Mouse (Mus musculus) intestine, postnatal 0 days (tissue): Measurements from ENCODE around the gene Phc2. TPM values are rescaled to one million over a fixed set of nuclear protein-coding genes. Genes with fewer than 3 reads are reported as not detected.

Source experiments
- ATAC-seq: fragments of 200-750 bp; cut with Nextera tagmentation; 2 replicates; pipeline ENCODE4 v1.8.0; 2017; ENCODE audit warnings: mild to moderate bottlenecking, moderate TSS enrichment, moderate library complexity
- H3K27ac ChIP-seq: fragments of 300-500 bp; sonication (generic); 2 replicates; pipeline ENCODE4 v1.5.1; 2014; ENCODE audit warnings: mild to moderate bottlenecking, low read depth, low read length, moderate library complexity
- H3K27me3 ChIP-seq: fragments of 300-500 bp; sonication (generic); replicated peaks from 2 replicates; pipeline ENCODE4 v1.6.1; 2014; ENCODE audit warnings: low read length, mixed read lengths; ENCODE audit not compliant: control insufficient read depth, insufficient read depth
- H3K36me3 ChIP-seq: fragments of 300-500 bp; sonication (generic); 2 replicates; pipeline ENCODE4 v1.6.1; 2014; ENCODE audit warnings: mild to moderate bottlenecking, moderate library complexity; ENCODE audit not compliant: control insufficient read depth, insufficient read depth
- H3K4me1 ChIP-seq: fragments of 300-500 bp; sonication (generic); replicated peaks from 2 replicates; pipeline ENCODE4 v1.6.1; 2014; ENCODE audit warnings: antibody characterized with exemption, low read length, mixed read lengths; ENCODE audit not compliant: control insufficient read depth, insufficient read depth
- H3K4me2 ChIP-seq: fragments of 300-500 bp; sonication (generic); replicated peaks from 2 replicates; pipeline ENCODE4 v1.6.1; 2014; ENCODE audit warnings: low read depth, mild to moderate bottlenecking, moderate library complexity
- H3K4me3 ChIP-seq: fragments of 300-500 bp; sonication (generic); 2 replicates; pipeline ENCODE4 v1.5.1; 2014; ENCODE audit warnings: low read depth, low read length
- H3K9ac ChIP-seq: fragments of 300-500 bp; sonication (generic); 2 replicates; pipeline ENCODE4 v1.6.1; 2014; ENCODE audit warnings: mild to moderate bottlenecking, low read depth, low read length
- H3K9me3 ChIP-seq: fragments of 300-500 bp; sonication (generic); 2 replicates; pipeline ENCODE4 v1.6.1; 2016; ENCODE audit warnings: mixed run types; ENCODE audit not compliant: control insufficient read depth
- CTCF ChIP-seq: sonication (generic); IDR thresholded peaks from 2 replicates; pipeline ENCODE4 v1.5.1; 2016; ENCODE audit warnings: low read depth, mild to moderate bottlenecking, control low read depth, antibody characterized with exemption, moderate library complexity
- WGBS: fragments of 180-500 bp; shearing (Covaris S2); extraction: QIAGEN DNeasy Blood & Tissue Kit; methylation state at CpG from one replicate; pipeline ENCODE4 v1.1.7; 2014; 5-methylcytosine and 5-hydroxymethylcytosine counted together
- polyA plus RNA-seq: library from polyadenylated mRNA; unstranded; fragments of >200 nt; fragmentation: Nextera tagmentation; extraction: Ambion mirVana; gene quantifications from 2 replicates; pipeline ENCODE4 v1.2.1, GENCODE M21; 2015

Gene Phc2
- polyA plus RNA-seq, 1 experiment from 2014 or later, result 25.4 TPM

DNA sequence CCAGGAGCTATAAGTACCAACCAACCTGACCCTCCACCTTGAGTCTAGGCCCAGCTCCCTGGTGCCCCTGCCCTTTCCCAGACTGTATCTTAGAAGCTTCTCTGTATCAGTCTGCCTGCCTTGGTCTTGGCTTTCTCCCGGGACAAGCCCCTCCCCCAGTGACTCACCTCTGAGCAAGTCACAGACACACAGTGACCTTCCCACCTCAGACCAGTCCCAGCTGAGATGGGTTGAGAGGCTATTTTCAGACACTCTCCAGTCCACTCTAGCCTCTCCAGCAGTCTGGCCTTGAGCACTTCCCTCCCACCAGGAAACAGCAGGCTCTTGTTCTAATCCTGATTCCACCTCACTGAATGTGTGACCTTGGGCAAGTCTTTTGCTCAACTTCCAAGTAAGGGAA is 139.2 kb downstream of the Phc2 start:
- no peak overlapping the region for H3K4me3 ChIP-seq

DNA sequence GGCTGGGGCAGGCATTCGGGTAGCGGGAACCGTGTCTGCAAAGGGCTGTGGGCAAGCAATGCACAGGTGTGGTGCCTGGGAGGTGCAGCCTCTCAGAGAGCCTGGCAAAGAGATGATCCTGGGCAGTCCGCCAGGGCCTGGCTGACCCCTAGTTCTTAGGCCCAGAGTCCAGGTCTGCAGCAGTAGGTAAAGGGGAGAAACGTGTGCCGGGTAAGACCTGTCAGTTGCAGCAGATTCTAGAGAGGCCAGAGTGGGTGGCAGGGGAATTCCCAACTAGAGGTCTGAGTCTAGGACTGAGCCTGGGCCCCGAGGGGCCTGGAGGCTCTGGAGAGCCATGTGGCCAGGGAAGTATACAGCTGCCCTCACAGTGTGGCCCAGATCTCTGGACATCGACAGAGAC is 139.7 kb downstream of the Phc2 start:
- Histone ChIP-seq H3K27ac (no peak overlapping the region), H3K9ac (no peak overlapping the region), H3K4me1 (0 out of 2 replicates have a peak, but pooled peaks cover 2% of the 10 kb centered on the region), H3K4me2 (no peak overlapping the region), H3K9me3 (no peaks in the 10 kb centered on the region), H3K36me3 (peaks cover 7% of the 10 kb centered on the region; the same call in 1 of the 2 replicates), H3K27me3 (no peaks in the 10 kb centered on the region), H3K4me3 (no peak overlapping the region)
- no peak for ATAC-seq
- TF ChIP-seq CTCF, result no peak
- 81% methylated on average over 8 of the region's 8 CpGs for WGBS

More for the DNA sequence above, 139.2 kb downstream of the Phc2 start:
- Histone ChIP-seq H3K9me3 (no peaks in the 10 kb centered on the region), H3K4me1 (0 out of 2 replicates have a peak, but pooled peaks cover 2% of the 10 kb centered on the region), H3K4me2 (no peak overlapping the region), H3K27ac (no peak overlapping the region), H3K36me3 (peaks cover 7% of the 10 kb centered on the region; the same call in 1 of the 2 replicates), H3K9ac (no peak overlapping the region), H3K27me3 (no peaks in the 10 kb centered on the region)
- no peak for ATAC-seq
- WGBS, result 19% methylated on average over 1 of the region's 1 CpGs
- TF ChIP-seq CTCF, result no peak

DNA sequence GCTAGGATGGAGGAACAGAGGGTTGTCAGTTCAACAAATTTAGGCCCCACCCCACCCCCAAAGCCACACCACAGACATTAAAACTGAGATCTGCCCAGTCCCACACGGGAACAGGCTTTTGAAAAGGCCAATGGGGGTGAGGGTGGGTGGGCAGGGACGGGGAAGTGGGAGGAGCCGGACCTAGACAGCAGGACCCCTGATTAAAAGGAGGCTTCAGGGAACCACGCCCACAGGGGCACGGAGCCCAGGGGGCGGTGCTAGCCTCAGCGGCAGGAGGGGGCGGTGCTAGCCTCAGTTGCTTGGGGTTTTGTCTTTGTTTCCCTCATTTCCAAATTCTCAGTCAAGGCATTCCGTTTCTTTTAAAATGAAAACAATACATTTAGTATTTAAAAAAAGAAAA is 141.1 kb downstream of the Phc2 start:
- no peaks in the 10 kb centered on the region for H3K27me3 ChIP-seq
- peaks cover 7% of the 10 kb centered on the region; the same call in 1 of the 2 replicates for H3K36me3 ChIP-seq
- 28% methylated on average over 9 of the region's 9 CpGs for WGBS
- no peak overlapping the region for H3K9ac ChIP-seq
- H3K4me2 ChIP-seq, result no peak overlapping the region
- H3K4me1 ChIP-seq, result 0 out of 2 replicates have a peak, but pooled peaks cover 2% of the 10 kb centered on the region
- H3K9me3 ChIP-seq, result no peaks in the 10 kb centered on the region
- TF ChIP-seq CTCF, result no peak
- ATAC-seq, result no peak
- no peak overlapping the region for H3K4me3 ChIP-seq
- H3K27ac ChIP-seq, result no peak overlapping the region

DNA sequence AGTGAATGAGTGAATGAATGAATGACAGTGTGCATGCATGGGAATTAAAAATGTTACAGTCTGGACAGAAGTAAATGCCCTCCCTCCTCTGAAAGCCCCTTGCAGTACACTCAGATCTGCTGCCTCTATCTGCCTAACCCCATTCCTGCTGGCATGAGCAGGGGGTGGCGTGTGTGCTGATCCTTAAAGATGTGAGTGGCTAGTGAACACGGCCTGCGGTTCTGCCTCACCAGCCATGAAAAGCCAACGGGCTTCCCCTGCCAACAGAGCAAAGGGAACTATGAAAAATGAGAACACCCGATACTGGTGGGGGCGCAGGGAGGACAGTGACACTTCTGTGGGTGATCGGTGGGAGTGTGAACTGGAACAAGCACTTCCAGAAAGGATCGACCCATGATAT is 142.3 kb downstream of the Phc2 start:
- no peak for TF ChIP-seq CTCF
- 84% methylated on average over 8 of the region's 8 CpGs for whole genome bisulfite sequencing

DNA sequence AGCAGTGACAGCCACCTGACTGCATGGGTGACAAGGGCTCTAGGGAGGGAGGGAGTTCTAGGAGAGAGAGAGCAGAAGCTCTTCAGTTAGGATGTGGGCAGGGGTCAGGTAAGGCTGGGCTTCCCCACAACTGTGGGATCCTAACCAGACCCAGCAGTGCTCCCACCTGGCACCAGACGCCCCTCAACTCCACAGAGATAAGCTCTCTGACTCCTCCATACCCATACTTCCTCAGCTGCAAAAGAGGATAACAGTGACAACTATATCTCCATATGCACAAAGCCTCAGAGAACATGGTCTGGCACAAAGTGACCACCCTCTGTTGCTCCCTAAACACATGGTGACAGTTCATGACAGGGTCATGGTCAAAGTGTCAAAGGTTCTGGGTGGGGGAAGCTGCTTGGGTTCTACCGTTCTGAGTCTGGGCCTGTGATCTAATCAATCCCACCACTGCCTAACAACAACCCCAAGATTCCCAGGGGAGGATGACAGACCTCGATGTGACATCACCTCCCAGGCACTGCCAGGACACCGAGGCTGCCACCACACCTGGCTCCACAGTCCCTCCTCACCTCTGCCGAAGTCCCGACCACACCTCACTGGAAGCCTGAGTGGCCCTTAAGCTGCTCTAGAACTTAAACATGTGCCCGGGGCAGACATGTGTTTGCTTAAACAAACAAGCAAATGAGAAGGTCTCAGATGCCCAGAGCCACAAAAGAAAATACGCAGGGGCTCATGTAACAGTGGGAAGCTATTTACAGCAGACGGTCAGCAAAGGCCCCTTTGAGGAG is 147.4 kb downstream of the Phc2 start:
- no peak for TF ChIP-seq CTCF
- Histone ChIP-seq H3K4me3 (no peak overlapping the region), H3K27ac (no peak overlapping the region), H3K4me2 (no peak overlapping the region), H3K27me3 (no peaks in the 10 kb centered on the region), H3K9me3 (no peaks in the 10 kb centered on the region), H3K36me3 (no peaks in the 10 kb centered on the region), H3K9ac (no peak overlapping the region), H3K4me1 (0 out of 2 replicates have a peak, but pooled peaks cover 6% of the 10 kb centered on the region)
- ATAC-seq, result no peak
- WGBS, result 54% methylated on average over 9 of the region's 9 CpGs

More for the DNA sequence above, 142.3 kb downstream of the Phc2 start:
- Histone ChIP-seq H3K9ac (no peak overlapping the region), H3K4me3 (no peak overlapping the region), H3K9me3 (no peaks in the 10 kb centered on the region), H3K4me2 (no peak overlapping the region), H3K4me1 (0 out of 2 replicates have a peak, but pooled peaks cover 2% of the 10 kb centered on the region), H3K27ac (no peak overlapping the region), H3K27me3 (no peaks in the 10 kb centered on the region), H3K36me3 (peaks cover 7% of the 10 kb centered on the region; the same call in 1 of the 2 replicates)
- ATAC-seq, result no peak

Other genes starting within 250 kb of the Phc2 start
- gene Zscan20, start 44.6 kb upstream of the Phc2 start, polyA plus RNA-seq, result 0.87 and 1.0 TPM in 2 replicates
- 2.1 and 2.5 TPM in 2 replicates for gene Tlr12, start 36.1 kb upstream of the Phc2 start, polyA plus RNA-seq
- not detected in 2 replicates for gene A3galt2, start 100.7 kb downstream of the Phc2 start, polyA plus RNA-seq
- 12.6 and 12.9 TPM in 2 replicates for gene Zfp362, start 151.3 kb downstream of the Phc2 start, polyA plus RNA-seq
- 2.1 and 2.8 TPM in 2 replicates for gene Trim62, start 228.9 kb downstream of the Phc2 start, polyA plus RNA-seq